Mouse (Mus musculus) gastrocnemius, postnatal 14 days (tissue): ENCODE results near the gene Ap3b1. TPM values are rescaled to one million over a fixed set of nuclear protein-coding genes. Genes with fewer than 3 reads are reported as not detected.
A peak's percentile ranks its signal among the peaks of the same experiment; 100 is the strongest.

Experiments used
- DNase-seq: peaks from one replicate; pipeline ENCODE4 v3.0.0; 2021; ENCODE audit warnings: mixed read lengths
- intact Hi-C: fragments of 180-260 bp; cut with DNase I; formaldehyde crosslinking; loops from one replicate; pipeline ENCODE4 v1.15.1; 2025; ENCODE audit warnings: low total_unique reads
- total RNA-seq, 2 experiments: library from RNA; stranded (reverse); gene quantifications; 2 replicates each; pipeline ENCODE4 v1.2.3; 2021

Gene Ap3b1
- total RNA-seq, 2 experiments from 2014 or later, result 18.6 to 19.3 TPM

GRCm38 (mm10) chr13:94518176-94518575, 159.4 kb downstream of the Ap3b1 start:
- intact Hi-C loops, result no loop called here
- no peak for DNase-seq

GRCm38 (mm10) chr13:94519276-94519675, 160.5 kb downstream of the Ap3b1 start:
- intact Hi-C loops, result no loop called here
- DNase-seq, result no peak

- intact Hi-C loops, result no loop called here
- DNase-seq, result no peak
These were observed 164.5 kb downstream of the Ap3b1 start for GRCm38 (mm10) chr13:94523213-94523612.

GRCm38 (mm10) chr13:94524669-94525238, 166.0 kb downstream of the Ap3b1 start:
- intact Hi-C loops, result no loop called here

GRCm38 (mm10) chr13:94529138-94529537, 170.4 kb downstream of the Ap3b1 start:
- intact Hi-C loops, result no loop called here
- DNase-seq, result no peak

More at GRCm38 (mm10) chr13:94524669-94525238, 166.0 kb downstream of the Ap3b1 start:
- no peak for DNase-seq

GRCm38 (mm10) chr13:94533516-94533915, 174.8 kb downstream of the Ap3b1 start:
- intact Hi-C loops, result no loop called here
- no peak for DNase-seq

GRCm38 (mm10) chr13:94537336-94537735, 178.6 kb downstream of the Ap3b1 start:
- intact Hi-C loops, result no loop called here
- no peak for DNase-seq

GRCm38 (mm10) chr13:94539851-94540646, 181.3 kb downstream of the Ap3b1 start:
- intact Hi-C loops, result no loop called here
- DNase-seq, result no peak

GRCm38 (mm10) chr13:94542061-94542460, 183.3 kb downstream of the Ap3b1 start:
- intact Hi-C loops, result no loop called here
- DNase-seq, result no peak

GRCm38 (mm10) chr13:94544211-94544610, 185.5 kb downstream of the Ap3b1 start:
- intact Hi-C loops, result no loop called here
- no peak for DNase-seq

- DNase-seq, result no peak
- intact Hi-C loops, result no loop called here
These were observed 187.0 kb downstream of the Ap3b1 start for GRCm38 (mm10) chr13:94545739-94546138.

GRCm38 (mm10) chr13:94546246-94546645, 187.5 kb downstream of the Ap3b1 start:
- DNase-seq, result no peak
- intact Hi-C loops, result no loop called here

- no peak for DNase-seq
These were observed 190.8 kb downstream of the Ap3b1 start for GRCm38 (mm10) chr13:94549580-94549979.

GRCm38 (mm10) chr13:94550037-94550436, 191.3 kb downstream of the Ap3b1 start:
- intact Hi-C loops, result no loop called here
- DNase-seq, result no peak

More at GRCm38 (mm10) chr13:94549580-94549979, 190.8 kb downstream of the Ap3b1 start:
- intact Hi-C loops, result no loop called here

- peak; percentile 77 for DNase-seq
- intact Hi-C loops, result loop anchor here (10.0 kb wide), 1 partner anchor 375 kb away; no protein-coding TSS in a partner anchor
These were observed 201.3 kb downstream of the Ap3b1 start for GRCm38 (mm10) chr13:94560011-94560410.

GRCm38 (mm10) chr13:94560878-94561277, 202.1 kb downstream of the Ap3b1 start:
- DNase-seq, result no peak
- intact Hi-C loops, result loop anchor here (10.0 kb wide), 1 partner anchor 374 kb away; no protein-coding TSS in a partner anchor

- DNase-seq, result no peak
- intact Hi-C loops, result loop anchor here (10.0 kb wide), 1 partner anchor 372 kb away; no protein-coding TSS in a partner anchor
These were observed 204.0 kb downstream of the Ap3b1 start for GRCm38 (mm10) chr13:94562652-94563339.

- intact Hi-C loops, result loop anchor here (10.0 kb wide), 1 partner anchor 371 kb away; no protein-coding TSS in a partner anchor
These were observed 205.1 kb downstream of the Ap3b1 start for GRCm38 (mm10) chr13:94563836-94564235.

GRCm38 (mm10) chr13:94564351-94564994, 205.7 kb downstream of the Ap3b1 start:
- intact Hi-C loops, result loop anchor here (10.0 kb wide), 1 partner anchor 370 kb away; no protein-coding TSS in a partner anchor
- no peak for DNase-seq

More at GRCm38 (mm10) chr13:94563836-94564235, 205.1 kb downstream of the Ap3b1 start:
- no peak for DNase-seq
